Mouse (Mus musculus) stomach, adult 2 months (tissue): ENCODE measurements around the gene Tcl1b3. TPM values are rescaled to one million over a fixed set of nuclear protein-coding genes. Genes with fewer than 3 reads are reported as not detected.

ENCODE experiments used
- polyA plus RNA-seq: library from polyadenylated mRNA; depleted of rRNA; stranded (reverse); fragments of >200 nt; gene quantifications from 2 replicates; pipeline ENCODE4 v1.2.3, GENCODE M21; 2012; rRNA removed

The Tcl1b3 gene
- polyA plus RNA-seq: not detected in 2 replicates

DNA sequence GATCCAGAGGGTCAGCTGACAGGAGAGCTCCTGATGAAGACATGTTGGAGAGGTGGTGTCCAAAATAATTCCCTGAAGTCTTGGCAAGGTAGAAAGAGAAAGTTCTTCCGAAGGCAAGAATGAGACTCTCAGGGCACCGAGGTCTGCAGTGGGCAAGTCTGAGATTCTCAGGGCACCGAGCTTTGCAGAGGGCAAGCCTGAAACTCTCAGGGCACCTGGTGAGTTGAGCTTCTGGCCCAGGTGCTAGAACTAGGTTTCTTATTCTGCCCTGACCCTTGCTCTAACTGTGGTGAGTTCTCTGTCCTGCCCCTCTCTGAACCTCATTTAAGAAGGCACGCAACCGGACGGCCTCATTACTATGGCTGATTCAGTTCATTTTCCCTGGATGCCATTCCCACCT, at the start of gene Tcl1b3:
Tcl1b3 (plus strand) TSS at position 301 of the 400 bp plus-strand sequence.

DNA sequence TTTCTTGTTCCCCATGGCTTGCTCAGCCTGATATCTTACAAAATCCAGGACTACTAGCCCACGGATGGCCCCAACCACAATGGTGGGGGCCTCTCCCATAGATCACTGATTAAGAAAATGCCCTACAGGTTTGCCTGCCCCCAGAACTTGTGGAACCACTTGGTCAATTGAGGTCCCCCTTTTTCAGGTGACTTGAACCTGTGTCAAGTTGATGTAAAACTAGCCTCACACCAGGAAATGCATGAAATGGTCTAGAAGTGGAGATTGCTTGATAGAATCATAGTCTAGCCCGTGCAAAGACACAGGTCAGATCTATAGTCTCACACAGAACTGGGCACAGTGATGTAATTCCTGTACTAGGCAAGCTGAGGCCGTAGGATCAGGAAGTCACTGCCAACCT, 45.1 kb upstream of the Tcl1b3 start, which contains the start of gene Tcl1b2:
Tcl1b2 (plus strand) TSS at position 301 of the 400 bp plus-strand sequence.

DNA sequence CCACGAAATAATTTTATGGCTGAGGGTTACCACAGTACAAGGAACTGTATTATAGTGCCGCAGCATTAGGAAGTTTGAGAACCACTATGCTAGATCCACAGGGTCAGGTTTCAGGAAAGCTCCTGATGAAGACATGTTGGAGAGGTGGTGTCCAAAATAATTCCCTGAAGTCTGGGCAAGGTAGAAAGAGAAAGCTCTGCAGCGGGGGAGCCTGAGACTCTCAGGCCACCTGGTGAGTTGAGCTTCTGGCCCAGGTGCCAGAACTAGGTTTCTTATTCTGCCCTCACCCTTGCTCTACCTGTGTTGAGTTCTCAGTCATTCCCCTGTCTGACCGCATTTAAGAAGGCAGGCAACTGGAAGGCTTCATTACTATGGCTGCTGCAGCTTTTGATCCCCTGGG, 31.5 kb upstream of the Tcl1b3 start, which contains the start of gene Tcl1b1:
Tcl1b1 (plus strand) TSS at position 301 of the 400 bp plus-strand sequence.

GRCm38 (mm10) chr12:105176044-105176443, 14.8 kb upstream of the Tcl1b3 start, which contains the start of gene Tcl1b5:
TSS of gene Tcl1b5 (plus strand) at chr12:105176344.

DNA sequence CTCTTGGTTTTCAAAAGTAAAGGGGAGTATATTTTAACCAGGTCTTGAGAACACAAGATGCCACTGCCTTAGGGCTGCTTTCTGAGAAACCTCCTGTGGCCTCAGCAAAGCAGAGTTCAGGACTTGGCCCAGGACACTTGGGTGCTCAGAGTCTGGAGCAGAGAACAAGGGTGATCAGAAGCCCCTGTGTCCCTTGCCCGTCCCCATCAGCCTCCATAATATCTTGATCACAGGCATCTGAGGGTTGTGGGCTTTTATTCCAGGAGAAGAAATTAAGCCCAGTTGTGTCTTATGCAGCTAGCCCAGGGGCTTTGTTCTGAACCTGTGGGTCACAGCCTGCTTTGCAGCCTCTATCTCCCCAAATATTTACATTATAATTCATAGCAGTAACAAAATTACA, 10.8 kb downstream of the Tcl1b3 start, which contains the start of gene Tcl1b4:
Tcl1b4 (plus strand) TSS at position 301 of the 400 bp plus-strand sequence.

DNA sequence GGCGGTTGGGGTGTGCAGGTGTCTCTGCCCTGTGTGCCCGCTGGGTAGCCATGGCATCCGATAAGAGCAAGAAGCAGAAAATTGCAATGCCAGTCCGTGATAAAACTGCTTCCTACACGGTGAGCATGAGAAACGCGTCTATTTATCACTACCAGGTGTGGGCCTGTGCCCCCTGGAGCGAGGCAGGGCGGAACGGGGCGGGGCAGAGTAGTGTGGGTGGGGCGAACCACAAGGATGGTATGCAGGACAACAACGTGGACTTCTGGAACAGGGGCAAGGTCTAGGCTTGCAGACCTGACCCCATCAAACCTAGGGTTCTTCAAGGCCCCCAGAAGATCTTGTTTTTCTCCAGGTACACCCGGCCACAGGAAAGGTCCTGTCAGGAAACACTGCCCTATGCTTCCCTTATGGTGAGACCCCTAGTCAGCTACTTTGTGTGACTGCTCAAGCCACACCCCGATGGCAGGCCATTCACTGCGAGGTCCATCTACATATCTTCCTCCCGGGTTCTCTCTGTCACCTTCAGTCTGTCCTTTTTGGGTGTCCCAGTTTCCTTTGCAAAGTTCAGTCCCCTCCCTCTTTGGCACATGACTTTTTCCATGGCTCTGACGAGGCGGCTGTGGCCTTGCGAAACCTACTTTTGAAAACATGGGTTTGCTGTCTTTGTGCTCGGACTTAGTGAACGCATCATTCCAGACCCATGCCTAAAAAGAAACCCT, 31.9 kb downstream of the Tcl1b3 start, which contains the start of gene Tcl1:
Tcl1 (minus strand) TSS at position 193 of the 719 bp plus-strand sequence.

Other genes with a start within 250 kb of the Tcl1b3 start
- gene Syne3, start 181.2 kb upstream of the Tcl1b3 start, polyA plus RNA-seq: 0.56 and 0.66 TPM in 2 replicates
- gene Glrx5, start 158.4 kb upstream of the Tcl1b3 start, polyA plus RNA-seq: 21.5 and 31.0 TPM in 2 replicates
- gene Tcl1b2, start 45.0 kb upstream of the Tcl1b3 start, polyA plus RNA-seq: not detected in 2 replicates
- not detected in 2 replicates for gene Tcl1b1, start 31.4 kb upstream of the Tcl1b3 start, polyA plus RNA-seq
- not detected in 2 replicates for gene Tcl1b5, start 14.7 kb upstream of the Tcl1b3 start, polyA plus RNA-seq
- not detected in 2 replicates for gene Tcl1b4, start 10.9 kb downstream of the Tcl1b3 start, polyA plus RNA-seq
- gene Tcl1, start 31.8 kb downstream of the Tcl1b3 start, polyA plus RNA-seq: not detected in 2 replicates
- not detected in 2 replicates for gene Tunar, start 142.8 kb downstream of the Tcl1b3 start, polyA plus RNA-seq